Comparison of ENCODE assay signal across 10 mouse cellular contexts in genomic region chr5:64383215-64383614, GRCm38 (mm10).
DNase-seq lines count a peak whose midpoint lies in the region; ATAC-seq and TF ChIP-seq lines count a peak whose summit lies in the region.
"Had no signal": no experiment of that assay in that cellular context is flagged by ENCODE, and none has a peak within 500 bp of the region (broad histone marks: within the 10 kb centered on the region; RNA-seq: fewer than 3 reads in every experiment).

No protein-coding gene starts in this region.

- no peak overlapping the region for H3K4me3 ChIP-seq in gastrocnemius, adult 2 months
- H3K4me3 ChIP-seq in kidney, postnatal 0 days (replicated peaks; ENCODE audit: low read depth, low read length), result no peak overlapping the region
- H3K4me3 ChIP-seq in intestine, embryonic 14.5 days (ENCODE audit: low read depth, low read length), result no peak overlapping the region
- no peak overlapping the region for H3K4me3 ChIP-seq in myocyte

- WGBS in kidney, postnatal 0 days, result 38% methylated on average over 4 of the region's 4 CpGs
- 64% methylated on average over 4 of the region's 4 CpGs for WGBS in intestine, embryonic 14.5 days

- H3K79me2 ChIP-seq in myocyte (ENCODE audit: control insufficient read depth, insufficient read depth), result no peaks in the 10 kb centered on the region

- no peak overlapping the region for H3ac ChIP-seq in myocyte (ENCODE audit: control insufficient read depth, insufficient read length)

- no peaks in the 10 kb centered on the region for H3K27me3 ChIP-seq in kidney, postnatal 0 days (ENCODE audit: insufficient read depth, low read length)
- no peaks in the 10 kb centered on the region for H3K27me3 ChIP-seq in intestine, embryonic 14.5 days (replicated peaks; ENCODE audit: control insufficient read depth, insufficient read depth, low read length)
- H3K27me3 ChIP-seq in myocyte (ENCODE audit: control insufficient read depth, insufficient read depth, insufficient read length), result no peaks in the 10 kb centered on the region
- H3K27me3 ChIP-seq: Patski had no signal

- no peaks in the 10 kb centered on the region for H3K9me3 ChIP-seq in kidney, postnatal 0 days (replicated peaks; ENCODE audit: low read length)
- H3K9me3 ChIP-seq in intestine, embryonic 14.5 days (ENCODE audit: control insufficient read depth, low read length), result no peaks in the 10 kb centered on the region

- TF ChIP-seq POLR2A in myocyte (IDR thresholded peaks at IDR 0.05; ENCODE audit: insufficient read length, low read depth), result no peak

- intact Hi-C loops in gastrocnemius, adult 2 months (cut with DNase I), result loop anchor here (5.0 to 10.0 kb wide), 4 partner anchors 91 to 302 kb away; no protein-coding TSS in a partner anchor
- intact Hi-C loops in left cerebral cortex, postnatal 14 days (cut with DNase I), result loop anchor here (2.0 to 5.0 kb wide), 5 partner anchors 96 to 484 kb away; no protein-coding TSS in a partner anchor

- no peak for ATAC-seq in kidney, postnatal 0 days (replicated peaks; ENCODE audit: low FRiP score, low read depth)
- no peak for ATAC-seq in intestine, embryonic 14.5 days (replicated peaks; ENCODE audit: low FRiP score, low TSS enrichment, low read depth)

- no peak overlapping the region for H3K9ac ChIP-seq in kidney, postnatal 0 days (ENCODE audit: low read depth, low read length)
- no peak overlapping the region for H3K9ac ChIP-seq in intestine, embryonic 14.5 days (ENCODE audit: low read length)

- no peak for DNase-seq in gastrocnemius, adult 2 months
- no peak for DNase-seq in gastrocnemius, postnatal 10 days
- no peak for DNase-seq in kidney, postnatal 0 days (ENCODE audit: low spot score)
- DNase-seq in kidney, adult 11 months, result no peak
- no peak for DNase-seq in intestine, embryonic 14.5 days (ENCODE audit: low spot score)
- no peak for DNase-seq in left cerebral cortex, postnatal 14 days (ENCODE audit: low spot score in 2 of 2)
- no peak for DNase-seq in urinary bladder, postnatal 36 days (ENCODE audit: low spot score in 2 of 2)
- DNase-seq: heart, postnatal 4 days had no signal

- no peak for TF ChIP-seq CTCF in gastrocnemius, adult 2 months (IDR thresholded peaks at IDR 0.05)
- peak; percentile 13; the same call in 1 of the 2 replicates for TF ChIP-seq CTCF in kidney, postnatal 0 days (IDR thresholded peaks at IDR 0.05; ENCODE audit: low read depth)

- peaks cover 28% of the 10 kb centered on the region for H3K4me1 ChIP-seq in kidney, postnatal 0 days (replicated peaks; ENCODE audit: insufficient read depth, low read length)
- H3K4me1 ChIP-seq in intestine, embryonic 14.5 days (replicated peaks; ENCODE audit: control insufficient read depth, insufficient read depth, low read length), result peaks cover 44% of the 10 kb centered on the region

- H3K4me2 ChIP-seq in kidney, postnatal 0 days (ENCODE audit: low read length), result no peak overlapping the region
- no peak overlapping the region for H3K4me2 ChIP-seq in intestine, embryonic 14.5 days (ENCODE audit: low read length)
- no peak overlapping the region for H3K4me2 ChIP-seq in myocyte (ENCODE audit: low read depth)

- H3K27ac ChIP-seq in gastrocnemius, adult 2 months, result peak overlapping the region; percentile 24; the same call in 1 of the 2 replicates
- H3K27ac ChIP-seq in kidney, postnatal 0 days, result peak overlapping the region; percentile 1; the same call in 1 of the 2 replicates
- peak overlapping the region; percentile 29; the same call in 1 of the 2 replicates for H3K27ac ChIP-seq in intestine, embryonic 14.5 days (ENCODE audit: low read depth)

- H3K36me3 ChIP-seq in kidney, postnatal 0 days (ENCODE audit: insufficient read depth, low read length), result no peaks in the 10 kb centered on the region
- no peaks in the 10 kb centered on the region for H3K36me3 ChIP-seq in intestine, embryonic 14.5 days (ENCODE audit: control insufficient read depth, insufficient read depth, low read length)
- no peaks in the 10 kb centered on the region for H3K36me3 ChIP-seq in myocyte (ENCODE audit: control insufficient read depth, insufficient read depth)

TF ChIP-seq in myocyte, 11 proteins besides CTCF, POLR2A, EP300 and RAD21:
- TF ChIP-seq MYOG (IDR thresholded peaks at IDR 0.05; ENCODE audit: control insufficient read depth in 1 of 3, insufficient read depth in 1 of 3, insufficient read length in 2 of 3, low read depth in 2 of 3), result peak in 1 of 3 experiments; percentile 6
- no peak for TF ChIP-seq SRF (IDR thresholded peaks at IDR 0.05; ENCODE audit: control insufficient read depth, insufficient read length, low read depth)
- TF ChIP-seq MYOD1 (IDR thresholded peaks at IDR 0.05; ENCODE audit: control insufficient read depth in 1 of 3, insufficient read length in 2 of 3, low read depth in 2 of 3), result peak in 2 of 3 experiments; percentile 4 to 39
